Mouse (Mus musculus): Measurements from ENCODE around the gene Tc2n.
"Not testable (repeated sequence)": the region's sequence is repeated elsewhere in the genome, so short reads cannot be mapped to it uniquely, and the experiment has no call there.

Tc2n gene

GRCm38 (mm10) chr12:101718054-101718754, at the start of gene Tc2n:
Tc2n (minus strand) TSS chr12:101718523.
- DNase-seq (ENCODE audit: low read depth in 1 of 2, low spot score in 2 of 2), result no peak

- DNase-seq (ENCODE audit: low read depth in 1 of 2, low spot score in 2 of 2), result no peak
Measured at GRCm38 (mm10) chr12:101767306-101768053, 49.2 kb upstream of the Tc2n start.

- no peak for DNase-seq (ENCODE audit: low read depth in 1 of 2, low spot score in 2 of 2)
Measured at GRCm38 (mm10) chr12:101766228-101766852, 48.0 kb upstream of the Tc2n start.

GRCm38 (mm10) chr12:101764870-101765269, 46.5 kb upstream of the Tc2n start:
- DNase-seq (ENCODE audit: low read depth in 1 of 2, low spot score in 2 of 2), result no peak

GRCm38 (mm10) chr12:101763065-101763464, 44.7 kb upstream of the Tc2n start:
- DNase-seq (ENCODE audit: low read depth in 1 of 2, low spot score in 2 of 2), result no peak

GRCm38 (mm10) chr12:101762054-101762453, 43.7 kb upstream of the Tc2n start:
- no peak for DNase-seq (ENCODE audit: low read depth in 1 of 2, low spot score in 2 of 2)

- no peak for DNase-seq (ENCODE audit: low read depth in 1 of 2, low spot score in 2 of 2)
Measured at GRCm38 (mm10) chr12:101759440-101760045, 41.2 kb upstream of the Tc2n start.

GRCm38 (mm10) chr12:101758698-101759097, 40.4 kb upstream of the Tc2n start:
- no peak for DNase-seq (ENCODE audit: low read depth in 1 of 2, low spot score in 2 of 2)

- no peak for DNase-seq (ENCODE audit: low read depth in 1 of 2, low spot score in 2 of 2)
Measured at GRCm38 (mm10) chr12:101742375-101742774, 24.1 kb upstream of the Tc2n start.

- no peak for DNase-seq (ENCODE audit: low read depth in 1 of 2, low spot score in 2 of 2)
Measured at GRCm38 (mm10) chr12:101740486-101740885, 22.2 kb upstream of the Tc2n start.

GRCm38 (mm10) chr12:101740045-101740444, 21.7 kb upstream of the Tc2n start:
- no peak for DNase-seq (ENCODE audit: low read depth in 1 of 2, low spot score in 2 of 2)

- DNase-seq (ENCODE audit: low read depth in 1 of 2, low spot score in 2 of 2), result no peak
Measured at GRCm38 (mm10) chr12:101718755-101719150, 430 bp upstream of the Tc2n start.

GRCm38 (mm10) chr12:101699176-101699575, 19.1 kb downstream of the Tc2n start:
- no peak for DNase-seq (ENCODE audit: low read depth in 1 of 2, low spot score in 2 of 2)

- DNase-seq (ENCODE audit: low read depth in 1 of 2, low spot score in 2 of 2), result no peak
Measured at GRCm38 (mm10) chr12:101696521-101696920, 21.8 kb downstream of the Tc2n start.

GRCm38 (mm10) chr12:101680538-101680937, 37.8 kb downstream of the Tc2n start:
- DNase-seq (ENCODE audit: low read depth in 1 of 2, low spot score in 2 of 2), result no peak

- no peak for DNase-seq (ENCODE audit: low read depth in 1 of 2, low spot score in 2 of 2)
Measured at GRCm38 (mm10) chr12:101667502-101667901, 50.8 kb downstream of the Tc2n start.

GRCm38 (mm10) chr12:101633137-101633536, 85.2 kb downstream of the Tc2n start:
- no peak for DNase-seq (ENCODE audit: low read depth in 1 of 2, low spot score in 2 of 2)

- not testable (repeated sequence) for DNase-seq (ENCODE audit: low read depth in 1 of 2, low spot score in 2 of 2)
Measured at GRCm38 (mm10) chr12:101606622-101607021, 111.7 kb downstream of the Tc2n start.
